Mouse (Mus musculus): Measurements from ENCODE around the gene Sytl3.

- TF ChIP-seq TAL1 (IDR thresholded peaks at IDR 0.05; ENCODE audit: low read length): no peak
- TF ChIP-seq GATA1 (IDR thresholded peaks at IDR 0.05; ENCODE audit: low read length): no peak
These were observed 107.9 kb downstream of the Sytl3 start for GRCm38 (mm10) chr17:6766823-6767222.

Data from erythroblast, embryonic 14.5 days (primary cell).